Mouse (Mus musculus): ENCODE data around the gene Vipr1. TPM values are rescaled to one million over a fixed set of nuclear protein-coding genes. Genes with fewer than 3 reads are reported as not detected.
A peak's percentile ranks its signal among the peaks of the same experiment; 100 is the strongest.

Vipr1 gene
- total and polyA plus RNA-seq, 3 experiments: 0.08 to 0.11 TPM; not detected in 1

GRCm38 (mm10) chr9:121706029-121706675, 63.6 kb downstream of the Vipr1 start:
- H3K27me3 ChIP-seq (replicated peaks): no peaks in the 10 kb centered on the region
- TF ChIP-seq NELFE (IDR thresholded peaks at IDR 0.05; ENCODE audit: low read depth, low read length): no peak
- TF ChIP-seq GABPA (IDR thresholded peaks at IDR 0.05; ENCODE audit: insufficient replicate concordance, low read depth, low read length): no peak
- TF ChIP-seq RAD21 (IDR thresholded peaks at IDR 0.05; ENCODE audit: low read depth, low read length): no peak
- no peak for TF ChIP-seq RCOR1 (conservative IDR thresholded peaks at IDR 0.05; ENCODE audit: low read depth, low read length)
- no peak for TF ChIP-seq ZMIZ1 (IDR thresholded peaks at IDR 0.05; ENCODE audit: low read depth, low read length)
- TF ChIP-seq EP300 (IDR thresholded peaks at IDR 0.05; ENCODE audit: low read length): no peak
- no peak for TF ChIP-seq JUN (IDR thresholded peaks at IDR 0.05; ENCODE audit: insufficient read depth, low read depth, low read length)
- H3K9me3 ChIP-seq (replicated peaks; ENCODE audit: low read length): no peaks in the 10 kb centered on the region
- H3K4me3 ChIP-seq (replicated peaks in 1 of 3; ENCODE audit: low read depth in 2 of 3, low read length in 2 of 3, poor library complexity in 1 of 3): peak overlapping the region in 1 of 3 experiments; percentile 73
- in situ Hi-C loops (cut with MboI; ENCODE audit: low pct_ligation_motif_present, low pct_unique_long_range_greater_than_20kb, low sequenced_read_pairs) (no loop called here), dilution Hi-C loops (cut with MboI; ENCODE audit: extremely low pct_ligation_motif_present, extremely low pct_unique_long_range_greater_than_20kb, low sequenced_read_pairs) (no loop called here)
- H3K36me3 ChIP-seq (replicated peaks in 1 of 2; ENCODE audit: control insufficient read depth in 1 of 2, insufficient read depth in 1 of 2, low read length in 1 of 2): peaks cover 0 to 2% of the 10 kb centered on the region in 2 experiments
- no peak overlapping the region for H3K27ac ChIP-seq (ENCODE audit: insufficient read depth, low read depth)
- H3K79me2 ChIP-seq (replicated peaks; ENCODE audit: control insufficient read depth, extremely low read depth, insufficient read depth, poor library complexity, severe bottlenecking): peaks cover 9% of the 10 kb centered on the region
- H3K4me2 ChIP-seq (ENCODE audit: insufficient read depth, low read depth, poor library complexity, severe bottlenecking): peak overlapping the region; percentile 58; the same call in 1 of the 2 replicates
- DNase-seq (ENCODE audit: extremely low read depth): no peak
- H3K9ac ChIP-seq (ENCODE audit: insufficient read depth, low read depth): no peak overlapping the region
- peaks cover 9 to 30% of the 10 kb centered on the region in 2 experiments for H3K4me1 ChIP-seq (ENCODE audit: control insufficient read depth in 1 of 2, insufficient read depth in 2 of 2)

- H3K27ac ChIP-seq (ENCODE audit: insufficient read depth, low read depth): no peak overlapping the region
- no peak for DNase-seq (ENCODE audit: extremely low read depth)
- in situ Hi-C loops (cut with MboI; ENCODE audit: low pct_ligation_motif_present, low pct_unique_long_range_greater_than_20kb, low sequenced_read_pairs) (no loop called here), dilution Hi-C loops (cut with MboI; ENCODE audit: extremely low pct_ligation_motif_present, extremely low pct_unique_long_range_greater_than_20kb, low sequenced_read_pairs) (no loop called here)
- peaks cover 9% of the 10 kb centered on the region for H3K79me2 ChIP-seq (replicated peaks; ENCODE audit: control insufficient read depth, extremely low read depth, insufficient read depth, poor library complexity, severe bottlenecking)
- H3K9ac ChIP-seq (ENCODE audit: insufficient read depth, low read depth): no peak overlapping the region
- no peak overlapping the region for H3K4me2 ChIP-seq (ENCODE audit: insufficient read depth, low read depth, poor library complexity, severe bottlenecking)
- H3K9me3 ChIP-seq (replicated peaks; ENCODE audit: low read length): no peaks in the 10 kb centered on the region
- peaks cover 16 to 41% of the 10 kb centered on the region in 2 experiments for H3K4me1 ChIP-seq (ENCODE audit: control insufficient read depth in 1 of 2, insufficient read depth in 2 of 2)
- H3K27me3 ChIP-seq (replicated peaks): no peaks in the 10 kb centered on the region
- H3K4me3 ChIP-seq (replicated peaks in 1 of 3; ENCODE audit: low read depth in 2 of 3, low read length in 2 of 3, poor library complexity in 1 of 3): no peak overlapping the region
- peaks cover 2 to 13% of the 10 kb centered on the region in 2 experiments for H3K36me3 ChIP-seq (replicated peaks in 1 of 2; ENCODE audit: control insufficient read depth in 1 of 2, insufficient read depth in 1 of 2, low read length in 1 of 2)
- TF ChIP-seq ELF1 (IDR thresholded peaks at IDR 0.05; ENCODE audit: low read depth, low read length): no peak
- no peak for TF ChIP-seq EP300 (IDR thresholded peaks at IDR 0.05; ENCODE audit: low read length)
- no peak for TF ChIP-seq PAX5 (IDR thresholded peaks at IDR 0.05; ENCODE audit: low read length)
- TF ChIP-seq USF1 (IDR thresholded peaks at IDR 0.05; ENCODE audit: low read depth, low read length): no peak
- TF ChIP-seq POLR2A (IDR thresholded peaks at IDR 0.05; ENCODE audit: low read depth, low read length): no peak
- TF ChIP-seq SMC3 (IDR thresholded peaks at IDR 0.05; ENCODE audit: low read depth, low read length): no peak
- TF ChIP-seq MAZ (IDR thresholded peaks at IDR 0.05; ENCODE audit: low read depth, low read length): no peak
- no peak for TF ChIP-seq MEF2A (IDR thresholded peaks at IDR 0.05; ENCODE audit: borderline replicate concordance, low read depth, low read length)
- no peak for TF ChIP-seq MAX (IDR thresholded peaks at IDR 0.05; ENCODE audit: low read length)
- TF ChIP-seq JUN (IDR thresholded peaks at IDR 0.05; ENCODE audit: insufficient read depth, low read depth, low read length): no peak
- no peak for TF ChIP-seq USF2 (conservative IDR thresholded peaks at IDR 0.05; ENCODE audit: low read depth, low read length)
- TF ChIP-seq IRF4 (IDR thresholded peaks at IDR 0.05; ENCODE audit: low read depth, low read length): no peak
- TF ChIP-seq TCF12 (IDR thresholded peaks at IDR 0.05; ENCODE audit: low read depth, low read length): no peak
- no peak for TF ChIP-seq MAFK (IDR thresholded peaks at IDR 0.05; ENCODE audit: insufficient replicate concordance, low read length)
- no peak for TF ChIP-seq CHD2 (IDR thresholded peaks at IDR 0.05; ENCODE audit: low read length)
- TF ChIP-seq ZKSCAN1 (IDR thresholded peaks at IDR 0.05; ENCODE audit: borderline replicate concordance, low read depth, low read length): no peak
- no peak for TF ChIP-seq TBP (conservative IDR thresholded peaks at IDR 0.05; ENCODE audit: low read depth, low read length)
- TF ChIP-seq KAT2A (IDR thresholded peaks at IDR 0.05; ENCODE audit: insufficient replicate concordance, low read length): no peak
- no peak for TF ChIP-seq RAD21 (IDR thresholded peaks at IDR 0.05; ENCODE audit: low read depth, low read length)
- TF ChIP-seq NRF1 (IDR thresholded peaks at IDR 0.05; ENCODE audit: low read depth, low read length): no peak
Measured at GRCm38 (mm10) chr9:121707801-121708200, 65.3 kb downstream of the Vipr1 start.
